Comparison of ENCODE assay signal across 13 mouse cellular contexts in the genomic region with DNA sequence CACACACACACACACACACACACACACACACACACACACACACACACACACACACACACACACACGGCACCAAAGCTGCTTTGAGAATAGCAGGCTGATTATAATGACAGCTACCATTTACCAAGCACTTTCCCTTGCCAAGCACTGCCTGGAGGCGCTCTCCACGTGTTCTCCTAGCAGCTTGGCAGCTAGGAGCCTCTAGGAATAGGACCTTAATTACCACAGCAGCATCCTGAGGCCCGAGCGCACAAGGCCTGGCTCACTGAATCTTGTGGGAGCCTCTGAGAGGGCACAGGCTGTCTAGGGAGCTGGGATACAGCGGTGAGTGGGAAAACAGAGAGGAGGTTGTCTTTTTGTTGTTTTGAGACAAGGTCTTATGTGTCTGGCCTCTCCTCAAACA. TPM values are rescaled to one million over a fixed set of nuclear protein-coding genes. Genes with fewer than 3 reads are reported as not detected.
DNase-seq lines count a peak whose midpoint lies in the region; ATAC-seq lines count a peak whose summit lies in the region.
"Had no signal": no experiment of that assay in that cellular context is flagged by ENCODE, and none has a peak within 500 bp of the region (broad histone marks: within the 10 kb centered on the region; RNA-seq: fewer than 3 reads in every experiment).

No protein-coding gene starts in this region.

- no peak overlapping the region for H3K4me3 ChIP-seq in forebrain, embryonic 16.5 days (replicated peaks; ENCODE audit: low read length)
- no peak overlapping the region for H3K4me3 ChIP-seq in neural tube, embryonic 14.5 days (ENCODE audit: low read depth, low read length)
- H3K4me3 ChIP-seq in liver, embryonic 12.5 days = no peak overlapping the region
- H3K4me3 ChIP-seq: embryonic facial prominence, embryonic 12.5 days had no signal

- ATAC-seq in forebrain, embryonic 16.5 days = peak; percentile 63
- ATAC-seq in neural tube, embryonic 14.5 days (ENCODE audit: low read depth) = no peak
- ATAC-seq in liver, embryonic 12.5 days = no peak

- H3K9ac ChIP-seq in forebrain, embryonic 16.5 days (replicated peaks; ENCODE audit: low read depth, low read length) = peak overlapping the region; percentile 22; the same call in 1 of the 2 replicates
- no peak overlapping the region for H3K9ac ChIP-seq in neural tube, embryonic 14.5 days (replicated peaks; ENCODE audit: low read depth, low read length)
- H3K9ac ChIP-seq in liver, embryonic 12.5 days = no peak overlapping the region
- H3K9ac ChIP-seq: embryonic facial prominence, embryonic 12.5 days had no signal

- no peaks in the 10 kb centered on the region for H3K27me3 ChIP-seq in forebrain, embryonic 16.5 days (replicated peaks; ENCODE audit: control insufficient read depth, insufficient read depth, low read length)
- no peaks in the 10 kb centered on the region for H3K27me3 ChIP-seq in neural tube, embryonic 14.5 days (ENCODE audit: control insufficient read depth, insufficient read depth, low read length)
- H3K27me3 ChIP-seq in liver, embryonic 12.5 days (replicated peaks) = 0 out of 2 replicates have a peak, but pooled peaks cover under 1% of the 10 kb centered on the region
- H3K27me3 ChIP-seq: embryonic facial prominence, embryonic 12.5 days had no signal

- no peaks in the 10 kb centered on the region for H3K9me3 ChIP-seq in forebrain, embryonic 16.5 days (ENCODE audit: control insufficient read depth, low read length)
- no peaks in the 10 kb centered on the region for H3K9me3 ChIP-seq in neural tube, embryonic 14.5 days (ENCODE audit: control insufficient read depth, low read length)
- no peaks in the 10 kb centered on the region for H3K9me3 ChIP-seq in liver, embryonic 12.5 days (replicated peaks)
- H3K9me3 ChIP-seq: embryonic facial prominence, embryonic 12.5 days had no signal

- H3K27ac ChIP-seq in forebrain, embryonic 16.5 days (ENCODE audit: low read length) = peak overlapping the region; percentile 77
- H3K27ac ChIP-seq in neural tube, embryonic 14.5 days (ENCODE audit: low read depth, low read length) = peak overlapping the region; percentile 28; the same call in 1 of the 2 replicates
- no peak overlapping the region for H3K27ac ChIP-seq in liver, embryonic 12.5 days
- H3K27ac ChIP-seq: embryonic facial prominence, embryonic 12.5 days had no signal

- H3K4me1 ChIP-seq in forebrain, embryonic 16.5 days (replicated peaks; ENCODE audit: control insufficient read depth, insufficient read depth, low read length) = peaks cover 10% of the 10 kb centered on the region
- no peaks in the 10 kb centered on the region for H3K4me1 ChIP-seq in neural tube, embryonic 14.5 days (ENCODE audit: control insufficient read depth, insufficient read depth, low read length)
- no peaks in the 10 kb centered on the region for H3K4me1 ChIP-seq in liver, embryonic 12.5 days
- H3K4me1 ChIP-seq: embryonic facial prominence, embryonic 12.5 days had no signal

- 27% methylated on average over 6 of the region's 6 CpGs for WGBS in forebrain, embryonic 16.5 days
- WGBS in neural tube, embryonic 14.5 days = 47% methylated on average over 6 of the region's 6 CpGs
- WGBS in liver, embryonic 12.5 days (ENCODE audit: insufficient replicate concordance) = 71% methylated on average over 6 of the region's 6 CpGs

- peaks cover 12% of the 10 kb centered on the region; the same call in 1 of the 2 replicates for H3K36me3 ChIP-seq in forebrain, embryonic 16.5 days (ENCODE audit: control insufficient read depth, insufficient read depth)
- H3K36me3 ChIP-seq in neural tube, embryonic 14.5 days (ENCODE audit: control insufficient read depth, insufficient read depth, low read length) = peaks cover 32% of the 10 kb centered on the region
- H3K36me3 ChIP-seq in liver, embryonic 12.5 days = peaks cover 12% of the 10 kb centered on the region; the same call in 1 of the 2 replicates

- H3K4me2 ChIP-seq in forebrain, embryonic 16.5 days (ENCODE audit: low read length) = no peak overlapping the region
- H3K4me2 ChIP-seq in neural tube, embryonic 14.5 days (ENCODE audit: low read depth, low read length) = no peak overlapping the region
- H3K4me2 ChIP-seq in liver, embryonic 12.5 days = no peak overlapping the region
- H3K4me2 ChIP-seq: embryonic facial prominence, embryonic 12.5 days had no signal

- DNase-seq in layer of hippocampus, adult 11-12 months (ENCODE audit: low spot score) = peak; percentile 49
- no peak for DNase-seq in layer of hippocampus, adult 9-10 months (ENCODE audit: low spot score)
- peak; percentile 55 for DNase-seq in R1 (ENCODE audit: low read depth, low spot score)
- no peak for DNase-seq in cerebellum, adult 11-12 months
- DNase-seq: adrenal gland, adult 2 months; gastrocnemius, postnatal 10 days; kidney, adult 9 months; lung, adult 2 months had no signal

RNA-seq across cellular contexts. Expression of a gene that starts 5.4 kb away (rescaled TPM):
- 1.2 and 1.9 TPM in 2 replicates for polyA plus RNA-seq in forebrain, embryonic 16.5 days (2015; fragmentation: Nextera tagmentation; extraction: Ambion mirVana)
- polyA plus RNA-seq in neural tube, embryonic 14.5 days (2014; fragmentation: Nextera tagmentation; extraction: Ambion mirVana) = 1.6 and 2.2 TPM in 2 replicates
- polyA plus RNA-seq in liver, embryonic 12.5 days (2016; fragmentation: Nextera tagmentation; extraction: Ambion mirVana) = 0.20 and 0.24 TPM in 2 replicates
- polyA plus RNA-seq: adrenal gland, adult 2 months; cerebellum, adult 2 months; lung, adult 2 months had no signal

RNA-seq across cellular contexts. Expression of a gene that starts 10.8 kb away (rescaled TPM):
- 267 and 282 TPM in 2 replicates for polyA plus RNA-seq in forebrain, embryonic 16.5 days (2015; fragmentation: Nextera tagmentation; extraction: Ambion mirVana)
- polyA plus RNA-seq in neural tube, embryonic 14.5 days (2014; fragmentation: Nextera tagmentation; extraction: Ambion mirVana) = 165 and 211 TPM in 2 replicates
- 12.4 and 14.2 TPM in 2 replicates for polyA plus RNA-seq in liver, embryonic 12.5 days (2016; fragmentation: Nextera tagmentation; extraction: Ambion mirVana)

RNA-seq across cellular contexts. Expression of a gene that starts 12.8 kb away (rescaled TPM):
- 26.4 and 26.5 TPM in 2 replicates for polyA plus RNA-seq in forebrain, embryonic 16.5 days (2015; fragmentation: Nextera tagmentation; extraction: Ambion mirVana)
- 21.5 and 27.0 TPM in 2 replicates for polyA plus RNA-seq in neural tube, embryonic 14.5 days (2014; fragmentation: Nextera tagmentation; extraction: Ambion mirVana)
- polyA plus RNA-seq in liver, embryonic 12.5 days (2016; fragmentation: Nextera tagmentation; extraction: Ambion mirVana) = 2.8 and 3.1 TPM in 2 replicates

RNA-seq across cellular contexts. Expression of a gene that starts 28.3 kb away (rescaled TPM):
- polyA plus RNA-seq in forebrain, embryonic 16.5 days (2015; fragmentation: Nextera tagmentation; extraction: Ambion mirVana) = not detected in 2 replicates
- polyA plus RNA-seq in neural tube, embryonic 14.5 days (2014; fragmentation: Nextera tagmentation; extraction: Ambion mirVana) = not detected in 2 replicates
- polyA plus RNA-seq in liver, embryonic 12.5 days (2016; fragmentation: Nextera tagmentation; extraction: Ambion mirVana) = not detected in 2 replicates
- polyA plus RNA-seq: adrenal gland, adult 2 months; cerebellum, adult 2 months; embryonic facial prominence, embryonic 12.5 days had no signal

RNA-seq across cellular contexts. Expression of a gene that starts 28.4 kb away (rescaled TPM):
- 79.8 and 80.2 TPM in 2 replicates for polyA plus RNA-seq in forebrain, embryonic 16.5 days (2015; fragmentation: Nextera tagmentation; extraction: Ambion mirVana)
- 54.1 and 57.4 TPM in 2 replicates for polyA plus RNA-seq in neural tube, embryonic 14.5 days (2014; fragmentation: Nextera tagmentation; extraction: Ambion mirVana)
- polyA plus RNA-seq in liver, embryonic 12.5 days (2016; fragmentation: Nextera tagmentation; extraction: Ambion mirVana) = 61.5 and 63.0 TPM in 2 replicates

Comparison
In these comparisons a context has a peak if more than half of its experiments do, and no peak if none do; other contexts are left out.
1. DNase-seq: peak in layer of hippocampus, adult 11-12 months (single experiment) and R1 (single experiment); none in layer of hippocampus, adult 9-10 months (single experiment) and cerebellum, adult 11-12 months (single experiment).
2. RNA of a gene that starts 10.8 kb away (polyA plus RNA-seq): 267 to 282 TPM in forebrain, embryonic 16.5 days and 165 to 211 TPM in neural tube, embryonic 14.5 days; 12.4 to 14.2 TPM in liver, embryonic 12.5 days; every median in the first group is over 10 times any median in the second.